Mouse (Mus musculus) midbrain, postnatal 0 days (tissue): ENCODE measurements around the gene Hk3. TPM values are rescaled to one million over a fixed set of nuclear protein-coding genes. Genes with fewer than 3 reads are reported as not detected.
A peak's percentile ranks its signal among the peaks of the same experiment; 100 is the strongest.

Source experiments
- ATAC-seq: fragments of 200-750 bp; cut with Nextera tagmentation; 2 replicates; pipeline ENCODE4 v1.8.0; 2017; ENCODE audit warnings: moderate number of reproducible peaks, mild to moderate bottlenecking, moderate TSS enrichment, moderate library complexity; ENCODE audit not compliant: low FRiP score
- DNase-seq: peaks from one replicate; pipeline ENCODE4 v3.0.0-alpha.2; 2015; ENCODE audit warnings: low spot score
- H3K27ac ChIP-seq: fragments of 300-500 bp; sonication (generic); 2 replicates; pipeline ENCODE4 v1.5.1; 2014; ENCODE audit warnings: low read depth, mild to moderate bottlenecking, low read length, mixed read lengths
- H3K27me3 ChIP-seq: fragments of 300-500 bp; sonication (generic); 2 replicates; pipeline ENCODE4 v1.6.1; 2014; ENCODE audit warnings: low read length, control low read depth, mixed read lengths; ENCODE audit not compliant: insufficient read depth
- H3K36me3 ChIP-seq: fragments of 300-500 bp; sonication (generic); 2 replicates; pipeline ENCODE4 v1.6.1; 2014; ENCODE audit warnings: low read length, control low read depth, mixed read lengths; ENCODE audit not compliant: insufficient read depth
- H3K4me1 ChIP-seq: fragments of 300-500 bp; sonication (generic); 2 replicates; pipeline ENCODE4 v1.6.1; 2014; ENCODE audit warnings: mild to moderate bottlenecking, control low read depth, antibody characterized with exemption, low read length, mixed read lengths; ENCODE audit not compliant: insufficient read depth
- H3K4me2 ChIP-seq: fragments of 300-500 bp; sonication (generic); 2 replicates; pipeline ENCODE4 v1.6.1; 2014; ENCODE audit warnings: low read depth, mild to moderate bottlenecking, low read length, mixed read lengths; ENCODE audit not compliant: poor library complexity, severe bottlenecking
- H3K4me3 ChIP-seq: fragments of 300-500 bp; sonication (generic); 2 replicates; pipeline ENCODE4 v1.5.1; 2014; ENCODE audit warnings: low read depth, mild to moderate bottlenecking, low read length, moderate library complexity
- H3K9ac ChIP-seq: fragments of 300-500 bp; sonication (generic); replicated peaks from 2 replicates; pipeline ENCODE4 v1.6.1; 2014; ENCODE audit warnings: mild to moderate bottlenecking, low read length, moderate library complexity, mixed read lengths; ENCODE audit not compliant: poor library complexity, severe bottlenecking
- H3K9me3 ChIP-seq: fragments of 300-500 bp; sonication (generic); 2 replicates; pipeline ENCODE4 v1.6.1; 2016; ENCODE audit warnings: low read length, control low read depth
- CTCF ChIP-seq: IDR thresholded peaks from 2 replicates; pipeline ENCODE4 v1.5.1; 2016; ENCODE audit warnings: antibody characterized with exemption, mild to moderate bottlenecking
- WGBS: fragments of 180-500 bp; shearing (Covaris S2); extraction: QIAGEN DNeasy Blood & Tissue Kit; methylation state at CpG from one replicate; pipeline ENCODE4 v1.1.7; 2014; 5-methylcytosine and 5-hydroxymethylcytosine counted together
- polyA plus RNA-seq: library from polyadenylated mRNA; unstranded; fragments of >200 nt; fragmentation: Nextera tagmentation; extraction: Ambion mirVana; gene quantifications from 2 replicates; pipeline ENCODE4 v1.2.1, GENCODE M21; 2015
- total RNA-seq: library from RNA; depleted of rRNA; stranded (reverse); fragments of >200 nt; gene quantifications from 2 replicates; pipeline ENCODE4 v1.2.3, GENCODE M21; 2014

The Hk3 gene
- total and polyA plus RNA-seq, 2 experiments from 2014 or later, result 0.80 to 1.0 TPM

GRCm38 (mm10) chr13:55024215-55024614 is 3.0 kb upstream of the Hk3 start:
- H3K4me3 ChIP-seq, result no peak overlapping the region
- H3K27me3 ChIP-seq, result no peaks in the 10 kb centered on the region
- no peak overlapping the region for H3K4me2 ChIP-seq
- DNase-seq (no peak), ATAC-seq (no peak)
- WGBS, result 83% methylated on average over 2 of the region's 2 CpGs
- no peak for TF ChIP-seq CTCF
- no peak overlapping the region for H3K9ac ChIP-seq
- H3K36me3 ChIP-seq, result no peaks in the 10 kb centered on the region
- no peak overlapping the region for H3K27ac ChIP-seq
- no peaks in the 10 kb centered on the region for H3K9me3 ChIP-seq
- H3K4me1 ChIP-seq, result no peaks in the 10 kb centered on the region

- ATAC-seq, result no peak
- H3K27ac ChIP-seq, result no peak overlapping the region
- no peaks in the 10 kb centered on the region for H3K36me3 ChIP-seq
- no peak for TF ChIP-seq CTCF
- H3K9me3 ChIP-seq, result no peaks in the 10 kb centered on the region
- no peaks in the 10 kb centered on the region for H3K4me1 ChIP-seq
- H3K4me2 ChIP-seq, result no peak overlapping the region
- H3K9ac ChIP-seq, result no peak overlapping the region
- H3K27me3 ChIP-seq, result no peaks in the 10 kb centered on the region
- H3K4me3 ChIP-seq, result no peak overlapping the region
- DNase-seq, result no peak
- 85% methylated on average over 9 of the region's 9 CpGs for WGBS
These were observed 1.5 kb upstream of the Hk3 start for GRCm38 (mm10) chr13:55022715-55023114.

GRCm38 (mm10) chr13:55022256-55022655 is 1.1 kb upstream of the Hk3 start:
- TF ChIP-seq CTCF, result no peak
- no peak overlapping the region for H3K27ac ChIP-seq
- no peak overlapping the region for H3K4me2 ChIP-seq
- no peaks in the 10 kb centered on the region for H3K36me3 ChIP-seq
- H3K27me3 ChIP-seq, result no peaks in the 10 kb centered on the region
- no peak overlapping the region for H3K9ac ChIP-seq
- DNase-seq (no peak), ATAC-seq (no peak)
- WGBS, result 45% methylated on average over 4 of the region's 4 CpGs
- H3K9me3 ChIP-seq, result no peaks in the 10 kb centered on the region
- H3K4me1 ChIP-seq, result no peaks in the 10 kb centered on the region
- H3K4me3 ChIP-seq, result no peak overlapping the region

- 94% methylated on average over 4 of the region's 4 CpGs for WGBS
- H3K4me2 ChIP-seq, result no peak overlapping the region
- TF ChIP-seq CTCF, result no peak
- H3K27ac ChIP-seq, result no peak overlapping the region
- no peak overlapping the region for H3K9ac ChIP-seq
- no peak for ATAC-seq
- no peaks in the 10 kb centered on the region for H3K27me3 ChIP-seq
- H3K36me3 ChIP-seq, result no peaks in the 10 kb centered on the region
- no peaks in the 10 kb centered on the region for H3K4me1 ChIP-seq
- DNase-seq, result no peak
- H3K4me3 ChIP-seq, result no peak overlapping the region
- no peaks in the 10 kb centered on the region for H3K9me3 ChIP-seq
These were observed 1.1 kb downstream of the Hk3 start for GRCm38 (mm10) chr13:55020051-55020450.

- Histone ChIP-seq H3K9ac (no peak overlapping the region), H3K9me3 (no peaks in the 10 kb centered on the region), H3K27ac (no peak overlapping the region), H3K4me2 (no peak overlapping the region), H3K4me1 (no peaks in the 10 kb centered on the region), H3K27me3 (no peaks in the 10 kb centered on the region), H3K36me3 (no peaks in the 10 kb centered on the region), H3K4me3 (no peak overlapping the region)
- 0 out of 2 replicates have a peak, but pooled peaks have one; percentile 18 for TF ChIP-seq CTCF
- ATAC-seq, result no peak
- DNase-seq, result no peak
- WGBS, result 65% methylated on average over 3 of the region's 3 CpGs
These were observed 2.0 kb downstream of the Hk3 start for GRCm38 (mm10) chr13:55019181-55019580.

GRCm38 (mm10) chr13:55018700-55019099 is 2.5 kb downstream of the Hk3 start:
- Histone ChIP-seq H3K4me3 (no peak overlapping the region), H3K27me3 (no peaks in the 10 kb centered on the region), H3K9me3 (no peaks in the 10 kb centered on the region), H3K9ac (no peak overlapping the region), H3K4me2 (no peak overlapping the region), H3K4me1 (no peaks in the 10 kb centered on the region), H3K27ac (no peak overlapping the region), H3K36me3 (no peaks in the 10 kb centered on the region)
- WGBS, result 92% methylated on average over 9 of the region's 9 CpGs
- DNase-seq, result no peak
- ATAC-seq, result no peak
- no peak for TF ChIP-seq CTCF
